Mouse (Mus musculus): ENCODE results near the gene Popdc3. TPM values are rescaled to one million over a fixed set of nuclear protein-coding genes. Genes with fewer than 3 reads are reported as not detected.

The Popdc3 gene
- polyA plus RNA-seq, 1 experiment from 2014 or later, result 0.18 TPM

DNA sequence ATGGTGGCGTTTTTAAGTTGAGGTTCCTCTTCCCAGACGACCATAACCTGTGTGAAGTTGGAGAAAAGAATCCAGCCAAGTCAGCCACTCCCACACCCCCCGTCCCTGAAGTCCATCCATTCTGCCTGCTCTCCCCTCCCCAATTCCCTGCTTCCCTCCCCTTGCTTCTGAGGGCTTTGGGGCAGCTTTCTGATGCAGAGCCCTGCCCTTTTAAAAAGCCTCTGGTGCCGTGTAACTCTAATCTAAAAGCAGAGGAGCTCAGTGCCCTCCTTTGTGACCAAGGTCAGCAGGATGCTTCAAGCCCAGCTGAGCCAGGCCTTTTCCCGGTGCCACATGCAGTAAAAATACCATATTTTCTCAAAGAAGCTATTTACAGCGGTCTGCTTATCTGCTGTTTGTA is 31.1 kb upstream of the Popdc3 start:
- 42% methylated on average over 6 of the region's 6 CpGs for WGBS (ENCODE audit: insufficient replicate concordance)

GRCm38 (mm10) chr10:45151137-45151536 is 26.8 kb upstream of the Popdc3 start:
- ATAC-seq (ENCODE audit: low read depth), result no peak
- no peak overlapping the region for H3K4me2 ChIP-seq (ENCODE audit: low read depth, low read length)
- peaks cover 4% of the 10 kb centered on the region for H3K36me3 ChIP-seq (ENCODE audit: control insufficient read depth, insufficient read depth)
- H3K4me1 ChIP-seq (ENCODE audit: control insufficient read depth, low read depth, low read length), result no peaks in the 10 kb centered on the region
- no peak overlapping the region for H3K27ac ChIP-seq (ENCODE audit: low read length)
- no peak overlapping the region for H3K9ac ChIP-seq (ENCODE audit: low read depth, low read length)
- 67% methylated on average over 5 of the region's 5 CpGs for whole genome bisulfite sequencing (ENCODE audit: insufficient replicate concordance)
- H3K27me3 ChIP-seq (ENCODE audit: control insufficient read depth, insufficient read depth, low read depth, low read length), result no peaks in the 10 kb centered on the region
- H3K9me3 ChIP-seq (replicated peaks; ENCODE audit: control insufficient read depth, low read length), result no peaks in the 10 kb centered on the region
- no peak overlapping the region for H3K4me3 ChIP-seq (ENCODE audit: low read depth, low read length)

More for the DNA sequence above, 31.1 kb upstream of the Popdc3 start:
- H3K27ac ChIP-seq (ENCODE audit: low read length), result no peak overlapping the region
- no peak overlapping the region for H3K4me3 ChIP-seq (ENCODE audit: low read depth, low read length)
- no peak overlapping the region for H3K9ac ChIP-seq (ENCODE audit: low read depth, low read length)
- no peaks in the 10 kb centered on the region for H3K9me3 ChIP-seq (replicated peaks; ENCODE audit: control insufficient read depth, low read length)
- no peaks in the 10 kb centered on the region for H3K4me1 ChIP-seq (ENCODE audit: control insufficient read depth, low read depth, low read length)
- no peak overlapping the region for H3K4me2 ChIP-seq (ENCODE audit: low read depth, low read length)
- no peak for ATAC-seq (ENCODE audit: low read depth)
- H3K36me3 ChIP-seq (ENCODE audit: control insufficient read depth, insufficient read depth), result no peaks in the 10 kb centered on the region
- no peaks in the 10 kb centered on the region for H3K27me3 ChIP-seq (ENCODE audit: control insufficient read depth, insufficient read depth, low read depth, low read length)

GRCm38 (mm10) chr10:45151771-45152692 is 25.9 kb upstream of the Popdc3 start:
- WGBS (ENCODE audit: insufficient replicate concordance), result 81% methylated on average over 12 of the region's 12 CpGs

GRCm38 (mm10) chr10:45154557-45155060 is 23.3 kb upstream of the Popdc3 start:
- 79% methylated on average over 14 of the region's 14 CpGs for WGBS (ENCODE audit: insufficient replicate concordance)
- peaks cover 4% of the 10 kb centered on the region for H3K36me3 ChIP-seq (ENCODE audit: control insufficient read depth, insufficient read depth)
- no peak for ATAC-seq (ENCODE audit: low read depth)

More at GRCm38 (mm10) chr10:45151771-45152692, 25.9 kb upstream of the Popdc3 start:
- no peaks in the 10 kb centered on the region for H3K27me3 ChIP-seq (ENCODE audit: control insufficient read depth, insufficient read depth, low read depth, low read length)
- no peaks in the 10 kb centered on the region for H3K4me1 ChIP-seq (ENCODE audit: control insufficient read depth, low read depth, low read length)
- peaks cover 4% of the 10 kb centered on the region for H3K36me3 ChIP-seq (ENCODE audit: control insufficient read depth, insufficient read depth)
- H3K9ac ChIP-seq (ENCODE audit: low read depth, low read length), result no peak overlapping the region
- H3K4me2 ChIP-seq (ENCODE audit: low read depth, low read length), result no peak overlapping the region
- no peaks in the 10 kb centered on the region for H3K9me3 ChIP-seq (replicated peaks; ENCODE audit: control insufficient read depth, low read length)
- H3K4me3 ChIP-seq (ENCODE audit: low read depth, low read length), result no peak overlapping the region
- ATAC-seq (ENCODE audit: low read depth), result no peak
- no peak overlapping the region for H3K27ac ChIP-seq (ENCODE audit: low read length)

DNA sequence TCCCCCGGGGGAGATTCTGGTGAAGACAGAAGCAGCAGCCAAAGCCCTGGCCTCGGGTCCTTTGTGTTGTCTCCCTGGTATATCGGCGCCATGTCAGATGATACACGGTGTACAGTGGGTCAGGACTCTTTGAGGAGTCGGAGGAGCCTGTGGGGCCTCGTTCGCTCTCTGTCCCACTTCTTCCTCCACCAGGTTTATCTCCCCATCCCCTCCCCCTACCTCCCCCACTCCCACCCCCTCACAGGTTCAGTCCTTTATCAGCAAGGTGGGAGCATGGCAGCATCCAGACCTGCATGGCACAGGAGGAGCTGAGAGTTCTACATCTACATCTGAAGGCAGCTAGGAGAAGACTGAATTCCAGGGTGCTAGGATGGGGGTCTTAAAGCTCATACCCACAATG is 12.0 kb upstream of the Popdc3 start:
- 63% methylated on average over 8 of the region's 8 CpGs for WGBS (ENCODE audit: insufficient replicate concordance)
- H3K27ac ChIP-seq (ENCODE audit: low read length), result no peak overlapping the region

More at GRCm38 (mm10) chr10:45154557-45155060, 23.3 kb upstream of the Popdc3 start:
- Histone ChIP-seq H3K9ac (ENCODE audit: low read depth, low read length) (no peak overlapping the region), H3K4me3 (ENCODE audit: low read depth, low read length) (no peak overlapping the region), H3K9me3 (replicated peaks; ENCODE audit: control insufficient read depth, low read length) (no peaks in the 10 kb centered on the region), H3K27ac (ENCODE audit: low read length) (no peak overlapping the region), H3K27me3 (ENCODE audit: control insufficient read depth, insufficient read depth, low read depth, low read length) (no peaks in the 10 kb centered on the region), H3K4me1 (ENCODE audit: control insufficient read depth, low read depth, low read length) (no peaks in the 10 kb centered on the region), H3K4me2 (ENCODE audit: low read depth, low read length) (no peak overlapping the region)

DNA sequence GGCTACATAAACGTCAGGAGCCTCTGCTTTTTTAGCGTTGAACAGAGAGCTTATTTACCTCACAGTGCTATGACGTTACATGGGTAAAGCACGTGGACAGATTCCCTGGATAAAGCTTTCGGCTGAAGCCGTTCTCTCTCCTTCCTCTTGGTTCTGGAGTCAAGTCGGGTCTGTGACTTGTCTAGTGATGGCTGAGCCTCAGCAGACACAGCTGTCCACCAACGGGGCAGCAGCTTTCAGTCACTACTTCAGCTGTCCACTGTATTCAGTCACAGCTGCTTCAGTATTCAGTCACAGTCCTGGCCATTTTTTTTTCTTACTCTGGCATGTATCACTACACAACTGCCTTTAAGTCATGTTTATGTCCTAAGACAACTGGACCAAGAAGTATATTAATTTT is 4.0 kb upstream of the Popdc3 start:
- Histone ChIP-seq H3K9me3 (replicated peaks; ENCODE audit: control insufficient read depth, low read length) (no peaks in the 10 kb centered on the region), H3K27ac (ENCODE audit: low read length) (no peak overlapping the region), H3K27me3 (ENCODE audit: control insufficient read depth, insufficient read depth, low read depth, low read length) (no peaks in the 10 kb centered on the region), H3K4me2 (ENCODE audit: low read depth, low read length) (no peak overlapping the region), H3K36me3 (ENCODE audit: control insufficient read depth, insufficient read depth) (no peaks in the 10 kb centered on the region), H3K4me1 (ENCODE audit: control insufficient read depth, low read depth, low read length) (no peaks in the 10 kb centered on the region), H3K4me3 (ENCODE audit: low read depth, low read length) (no peak overlapping the region), H3K9ac (ENCODE audit: low read depth, low read length) (no peak overlapping the region)
- ATAC-seq (ENCODE audit: low read depth), result no peak
- WGBS (ENCODE audit: insufficient replicate concordance), result 59% methylated on average over 8 of the region's 8 CpGs

More for the DNA sequence above, 12.0 kb upstream of the Popdc3 start:
- Histone ChIP-seq H3K4me3 (ENCODE audit: low read depth, low read length) (no peak overlapping the region), H3K4me2 (ENCODE audit: low read depth, low read length) (no peak overlapping the region), H3K36me3 (ENCODE audit: control insufficient read depth, insufficient read depth) (no peaks in the 10 kb centered on the region), H3K9me3 (replicated peaks; ENCODE audit: control insufficient read depth, low read length) (no peaks in the 10 kb centered on the region), H3K27me3 (ENCODE audit: control insufficient read depth, insufficient read depth, low read depth, low read length) (no peaks in the 10 kb centered on the region), H3K9ac (ENCODE audit: low read depth, low read length) (no peak overlapping the region), H3K4me1 (ENCODE audit: control insufficient read depth, low read depth, low read length) (no peaks in the 10 kb centered on the region)
- ATAC-seq (ENCODE audit: low read depth), result no peak

GRCm38 (mm10) chr10:45174345-45174744 is 3.6 kb upstream of the Popdc3 start:
- Histone ChIP-seq H3K4me3 (ENCODE audit: low read depth, low read length) (no peak overlapping the region), H3K36me3 (ENCODE audit: control insufficient read depth, insufficient read depth) (no peaks in the 10 kb centered on the region), H3K4me1 (ENCODE audit: control insufficient read depth, low read depth, low read length) (no peaks in the 10 kb centered on the region), H3K27ac (ENCODE audit: low read length) (no peak overlapping the region), H3K27me3 (ENCODE audit: control insufficient read depth, insufficient read depth, low read depth, low read length) (no peaks in the 10 kb centered on the region), H3K9me3 (replicated peaks; ENCODE audit: control insufficient read depth, low read length) (no peaks in the 10 kb centered on the region), H3K9ac (ENCODE audit: low read depth, low read length) (no peak overlapping the region), H3K4me2 (ENCODE audit: low read depth, low read length) (no peak overlapping the region)
- 53% methylated on average over 3 of the region's 3 CpGs for WGBS (ENCODE audit: insufficient replicate concordance)
- ATAC-seq (ENCODE audit: low read depth), result no peak

GRCm38 (mm10) chr10:45180677-45181326 is 2.9 kb downstream of the Popdc3 start:
- no peak for ATAC-seq (ENCODE audit: low read depth)
- Histone ChIP-seq H3K27ac (ENCODE audit: low read length) (no peak overlapping the region), H3K4me2 (ENCODE audit: low read depth, low read length) (no peak overlapping the region), H3K36me3 (ENCODE audit: control insufficient read depth, insufficient read depth) (no peaks in the 10 kb centered on the region), H3K9me3 (replicated peaks; ENCODE audit: control insufficient read depth, low read length) (no peaks in the 10 kb centered on the region), H3K27me3 (ENCODE audit: control insufficient read depth, insufficient read depth, low read depth, low read length) (no peaks in the 10 kb centered on the region), H3K9ac (ENCODE audit: low read depth, low read length) (no peak overlapping the region), H3K4me3 (ENCODE audit: low read depth, low read length) (no peak overlapping the region), H3K4me1 (ENCODE audit: control insufficient read depth, low read depth, low read length) (no peaks in the 10 kb centered on the region)
- 62% methylated on average over 4 of the region's 4 CpGs for WGBS (ENCODE audit: insufficient replicate concordance)

DNA sequence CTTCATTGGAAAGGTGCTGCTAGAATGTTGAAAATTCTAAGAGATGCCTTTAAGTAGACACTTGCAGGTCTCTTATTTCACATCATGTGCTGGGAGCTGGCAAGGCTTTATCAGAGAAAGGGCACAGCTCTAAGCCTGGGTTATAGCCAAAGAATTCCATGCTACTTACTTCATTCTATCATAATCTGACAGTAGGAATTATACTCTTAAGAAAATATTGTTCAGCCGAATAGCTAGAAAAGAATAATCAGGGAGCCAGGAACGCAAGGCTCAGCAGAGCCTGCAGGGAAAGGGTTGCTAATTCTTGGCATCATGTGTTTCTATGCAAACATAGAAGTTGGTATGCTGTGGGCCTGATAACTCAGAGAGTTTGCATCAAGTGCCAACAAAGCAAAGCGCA is 3.4 kb downstream of the Popdc3 start:
- 73% methylated on average over 3 of the region's 3 CpGs for WGBS (ENCODE audit: insufficient replicate concordance)
- Histone ChIP-seq H3K4me1 (ENCODE audit: control insufficient read depth, low read depth, low read length) (no peaks in the 10 kb centered on the region), H3K4me2 (ENCODE audit: low read depth, low read length) (no peak overlapping the region), H3K27ac (ENCODE audit: low read length) (no peak overlapping the region), H3K9me3 (replicated peaks; ENCODE audit: control insufficient read depth, low read length) (no peaks in the 10 kb centered on the region), H3K27me3 (ENCODE audit: control insufficient read depth, insufficient read depth, low read depth, low read length) (no peaks in the 10 kb centered on the region), H3K36me3 (ENCODE audit: control insufficient read depth, insufficient read depth) (no peaks in the 10 kb centered on the region), H3K9ac (ENCODE audit: low read depth, low read length) (no peak overlapping the region), H3K4me3 (ENCODE audit: low read depth, low read length) (no peak overlapping the region)
- ATAC-seq (ENCODE audit: low read depth), result no peak
